Comparison of ENCODE assay signal across 15 mouse cellular contexts in the genomic region with DNA sequence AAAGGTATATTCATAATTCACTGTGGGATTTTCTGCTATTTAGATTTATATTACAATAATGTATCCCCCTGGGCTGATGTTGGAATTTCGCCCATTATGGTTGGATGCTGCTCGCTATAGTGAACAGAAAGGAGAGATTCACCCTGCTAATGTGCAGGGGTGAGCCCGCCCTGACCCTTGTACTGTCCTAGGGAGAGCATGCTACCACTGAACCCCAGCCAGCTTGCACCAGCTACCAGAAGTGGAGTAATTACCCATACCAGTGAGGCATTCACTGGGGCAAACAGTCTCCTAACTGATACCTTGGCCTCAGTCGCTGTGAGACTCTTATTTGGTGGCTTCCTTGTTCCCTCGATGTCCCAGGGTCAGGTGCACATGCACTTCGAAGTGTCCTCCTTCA.
"Had no signal": no experiment of that assay in that cellular context is flagged by ENCODE, and none has a peak within 500 bp of the region (broad histone marks: within the 10 kb centered on the region; RNA-seq: fewer than 3 reads in every experiment).

No protein-coding gene starts in this region.

- H3K27me3 ChIP-seq: hindbrain, embryonic 15.5 days; liver, embryonic 13.5 days; stomach, embryonic 15.5 days had no signal

- H3K9ac ChIP-seq: hindbrain, embryonic 15.5 days; liver, embryonic 13.5 days; midbrain, embryonic 12.5 days; neural tube, embryonic 13.5 days; stomach, embryonic 15.5 days had no signal

- H3K9me3 ChIP-seq: hindbrain, embryonic 15.5 days; liver, embryonic 13.5 days; midbrain, embryonic 12.5 days; neural tube, embryonic 13.5 days; stomach, embryonic 15.5 days had no signal

- DNase-seq: layer of hippocampus, adult 9-11 months; liver, embryonic 13.5 days; lung, adult 2 months; retina, postnatal 1 day; right cerebral cortex, postnatal 25 days; spleen, adult 18-20 months; thymus, postnatal 25 days had no signal

- H3K4me2 ChIP-seq: hindbrain, embryonic 15.5 days; liver, embryonic 13.5 days; midbrain, embryonic 12.5 days; neural tube, embryonic 13.5 days; stomach, embryonic 15.5 days had no signal

- H3K4me3 ChIP-seq: hindbrain, embryonic 15.5 days; layer of hippocampus, adult 2 months; liver, embryonic 13.5 days; midbrain, embryonic 12.5 days; myocyte; neural tube, embryonic 13.5 days; stomach, embryonic 15.5 days had no signal

- H3K4me1 ChIP-seq: liver, embryonic 13.5 days; stomach, embryonic 15.5 days had no signal

- ATAC-seq: midbrain, embryonic 16.5 days had no signal

- H3K27ac ChIP-seq: hindbrain, embryonic 15.5 days; layer of hippocampus, adult 2 months; liver, embryonic 13.5 days; macrophage; midbrain, embryonic 12.5 days; stomach, embryonic 15.5 days had no signal

- H3K36me3 ChIP-seq: hindbrain, embryonic 15.5 days; liver, embryonic 13.5 days had no signal
